Mouse (Mus musculus): Measurements from ENCODE around the gene Alcam.

DNA sequence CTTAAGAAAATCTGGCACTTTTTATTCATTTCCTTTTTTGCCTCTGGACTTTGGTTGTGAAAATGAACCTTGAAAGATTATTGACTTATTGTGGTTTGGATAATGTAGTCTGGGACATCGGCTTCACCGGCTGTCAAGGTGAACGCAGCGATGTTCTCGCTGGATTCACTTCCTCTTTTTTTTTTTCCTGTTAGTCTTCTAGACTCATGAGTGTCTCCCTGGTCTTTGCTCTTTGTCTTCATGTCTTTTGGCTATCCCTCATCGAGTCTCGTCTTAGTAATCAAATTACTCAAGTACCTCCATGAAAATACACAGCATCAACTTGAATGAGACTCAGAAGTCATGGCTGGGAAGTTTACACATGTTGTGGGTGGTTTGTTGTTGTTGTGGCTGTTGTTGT is 36.7 kb downstream of the Alcam start:
- TF ChIP-seq CTCF (IDR thresholded peaks at IDR 0.05; ENCODE audit: borderline replicate concordance, extremely low read depth, insufficient read depth, insufficient read length) = no peak
- no peak for TF ChIP-seq POLR2A (IDR thresholded peaks at IDR 0.05; ENCODE audit: borderline replicate concordance, extremely low read depth, insufficient read depth, insufficient read length, poor library complexity, severe bottlenecking)
